Mouse (Mus musculus) CH12.LX (cell line): ENCODE data around the gene Gm26602. TPM values are rescaled to one million over a fixed set of nuclear protein-coding genes. Genes with fewer than 3 reads are reported as not detected.

ENCODE experiments used
- DNase-seq: peaks from one replicate; pipeline ENCODE4 v3.0.0-alpha.2; 2013; ENCODE audit errors: extremely low read depth
- H3K27ac ChIP-seq: 2 replicates; pipeline ENCODE4 v1.5.1; 2012; ENCODE audit warnings: low read depth, mild to moderate bottlenecking, control low read depth, moderate library complexity; ENCODE audit not compliant: insufficient read depth
- H3K27me3 ChIP-seq: replicated peaks from 2 replicates; pipeline ENCODE3; 2012; ENCODE audit warnings: inconsistent platforms
- H3K36me3 ChIP-seq, 2 experiments: replicated peaks in 1 of 2; 2 replicates each; pipeline versions ENCODE3 to v1.6.1; 2012; ENCODE audit warnings: inconsistent platforms in 1 of 2, low read length in 1 of 2, mild to moderate bottlenecking in 1 of 2, mixed read lengths in 1 of 2, moderate library complexity in 1 of 2; ENCODE audit not compliant: control insufficient read depth in 1 of 2, insufficient read depth in 1 of 2
- H3K4me1 ChIP-seq, 2 experiments: 2 replicates each; pipeline ENCODE4 v1.6.1; 2012; ENCODE audit warnings: inconsistent platforms in 1 of 2, moderate library complexity in 1 of 2; ENCODE audit not compliant: insufficient read depth in 2 of 2, control insufficient read depth in 1 of 2
- H3K4me2 ChIP-seq: 2 replicates; pipeline ENCODE4 v1.6.1; 2012; ENCODE audit warnings: low read depth, mild to moderate bottlenecking, control low read depth; ENCODE audit not compliant: poor library complexity, insufficient read depth, severe bottlenecking
- H3K4me3 ChIP-seq, 3 experiments: fragments of 150-350 bp in 1 of 3; sonication (generic) in 1 of 3; replicated peaks in 1 of 3; 2 replicates each; pipeline versions ENCODE3 to v1.5.1; 2011 to 2012; ENCODE audit warnings: low read depth in 2 of 3, low read length in 2 of 3, mild to moderate bottlenecking in 2 of 3, moderate library complexity in 2 of 3, control low read depth in 1 of 3, improper control_type of control experiment in 1 of 3, inconsistent platforms in 1 of 3, mixed read lengths in 1 of 3; ENCODE audit not compliant: poor library complexity in 1 of 3
- H3K79me2 ChIP-seq: replicated peaks from 2 replicates; pipeline ENCODE4 v1.6.1; 2012; ENCODE audit warnings: mild to moderate bottlenecking, moderate library complexity; ENCODE audit not compliant: control insufficient read depth, poor library complexity, insufficient read depth, severe bottlenecking; ENCODE audit errors: extremely low read depth
- H3K9ac ChIP-seq: 2 replicates; pipeline ENCODE4 v1.6.1; 2012; ENCODE audit warnings: low read depth, mild to moderate bottlenecking, control low read depth, moderate library complexity; ENCODE audit not compliant: insufficient read depth
- H3K9me3 ChIP-seq: replicated peaks from 2 replicates; pipeline ENCODE3; 2012; ENCODE audit warnings: low read length, inconsistent platforms, mixed read lengths
- BHLHE40 ChIP-seq: IDR thresholded peaks from 2 replicates; pipeline ENCODE4 v1.6.1; 2011; ENCODE audit warnings: mild to moderate bottlenecking, low read depth, low read length, improper control_type of control experiment
- CHD1 ChIP-seq: IDR thresholded peaks from 2 replicates; pipeline ENCODE4 v1.6.1; 2012; ENCODE audit warnings: low read depth, low read length, improper control_type of control experiment, inconsistent platforms
- CHD2 ChIP-seq: IDR thresholded peaks from 2 replicates; pipeline ENCODE4 v1.6.1; 2011; ENCODE audit warnings: low read length, improper control_type of control experiment
- CTCF ChIP-seq, 2 experiments: IDR thresholded peaks in 1 of 2; conservative IDR thresholded peaks in 1 of 2; 2 replicates each; pipeline ENCODE4 v1.5.1; 2011 to 2012; ENCODE audit warnings: low read depth in 2 of 2, low read length in 2 of 2, improper control_type of control experiment in 1 of 2, inconsistent platforms in 1 of 2, mild to moderate bottlenecking in 1 of 2, moderate library complexity in 1 of 2
- ELF1 ChIP-seq: IDR thresholded peaks from 2 replicates; pipeline ENCODE4 v1.6.1; 2014; ENCODE audit warnings: low read depth, mild to moderate bottlenecking, inconsistent platforms, low read length, improper control_type of control experiment
- EP300 ChIP-seq: IDR thresholded peaks from 2 replicates; pipeline ENCODE4 v1.6.1; 2011; ENCODE audit warnings: low read length, improper control_type of control experiment
- JUND ChIP-seq: conservative IDR thresholded peaks from 2 replicates; pipeline ENCODE4 v1.6.1; 2011; ENCODE audit warnings: low read depth, low read length, improper control_type of control experiment
- MEF2A ChIP-seq: IDR thresholded peaks from 2 replicates; pipeline ENCODE4 v1.6.1; 2014; ENCODE audit warnings: low read depth, mild to moderate bottlenecking, inconsistent platforms, low read length, improper control_type of control experiment, borderline replicate concordance
- MXI1 ChIP-seq: IDR thresholded peaks from 2 replicates; pipeline ENCODE4 v1.6.1; 2011; ENCODE audit warnings: mild to moderate bottlenecking, low read depth, low read length, improper control_type of control experiment
- NELFE ChIP-seq: IDR thresholded peaks from 2 replicates; pipeline ENCODE4 v1.6.1; 2011; ENCODE audit warnings: low read depth, low read length, improper control_type of control experiment
- NRF1 ChIP-seq: IDR thresholded peaks from 2 replicates; pipeline ENCODE4 v1.6.1; 2014; ENCODE audit warnings: low read depth, mild to moderate bottlenecking, inconsistent platforms, low read length, improper control_type of control experiment, moderate library complexity
- PAX5 ChIP-seq: IDR thresholded peaks from 2 replicates; pipeline ENCODE4 v1.6.1; 2012; ENCODE audit warnings: low read length, inconsistent platforms, mixed read lengths
- POLR2A ChIP-seq: IDR thresholded peaks from 2 replicates; pipeline ENCODE4 v1.6.1; 2011; ENCODE audit warnings: low read depth, mild to moderate bottlenecking, improper control_type of control experiment, low read length
- POLR2AphosphoS2 ChIP-seq: IDR thresholded peaks from 2 replicates; pipeline ENCODE4 v1.6.1; 2011; ENCODE audit warnings: low read depth, low read length, improper control_type of control experiment
- RCOR1 ChIP-seq: conservative IDR thresholded peaks from 2 replicates; pipeline ENCODE4 v1.6.1; 2012; ENCODE audit warnings: low read depth, mild to moderate bottlenecking, inconsistent platforms, low read length, improper control_type of control experiment
- SIN3A ChIP-seq: IDR thresholded peaks from 2 replicates; pipeline ENCODE4 v1.6.1; 2012; ENCODE audit warnings: low read length, improper control_type of control experiment, inconsistent platforms
- SMC3 ChIP-seq: IDR thresholded peaks from 2 replicates; pipeline ENCODE4 v1.6.1; 2011; ENCODE audit warnings: low read depth, low read length, improper control_type of control experiment
- UBTF ChIP-seq: IDR thresholded peaks from 2 replicates; pipeline ENCODE4 v1.6.1; 2012; ENCODE audit warnings: low read depth, mild to moderate bottlenecking, inconsistent platforms, low read length, improper control_type of control experiment, moderate library complexity
- USF1 ChIP-seq: IDR thresholded peaks from 2 replicates; pipeline ENCODE4 v1.6.1; 2014; ENCODE audit warnings: low read depth, mild to moderate bottlenecking, inconsistent platforms, low read length, improper control_type of control experiment
- ZNF384 ChIP-seq: IDR thresholded peaks from 2 replicates; pipeline ENCODE4 v1.6.1; 2012; ENCODE audit warnings: low read depth, low read length, improper control_type of control experiment, inconsistent platforms
- dilution Hi-C: fragments of 300-500 bp; cut with MboI; formaldehyde crosslinking; loops from 2 replicates; pipeline ENCODE4 v1.14.3; 2020; ENCODE audit warnings: low sequenced_read_pairs; ENCODE audit not compliant: extremely low pct_unique_long_range_greater_than_20kb, extremely low pct_ligation_motif_present
- in situ Hi-C: fragments of 300-500 bp; cut with MboI; formaldehyde crosslinking; loops from 3 replicates; pipeline ENCODE4 v1.14.3; 2019; ENCODE audit warnings: low sequenced_read_pairs, low pct_ligation_motif_present, low pct_unique_long_range_greater_than_20kb, mixed read lengths
- polyA plus RNA-seq: library from polyadenylated mRNA; unstranded; fragments of >175 nt; gene quantifications from 2 replicates; pipeline ENCODE4 v1.2.1, GENCODE M21; 2012; ENCODE audit warnings: low read depth; ENCODE audit not compliant: insufficient read length
- total RNA-seq, 2 experiments: library from RNA; depleted of rRNA; stranded (reverse); fragments of 300-350 nt in 1 of 2; fragments of >200 nt in 1 of 2; gene quantifications; 2 replicates each; pipeline ENCODE4 v1.2.3; 2012 to 2014

The Gm26602 gene
- total and polyA plus RNA-seq, 3 experiments = 8.1 TPM; not detected in 2

- H3K9ac ChIP-seq = peak overlapping the region; percentile 98
- H3K4me2 ChIP-seq = peak overlapping the region; percentile 78
- no peaks in the 10 kb centered on the region for H3K9me3 ChIP-seq
- H3K36me3 ChIP-seq = peaks cover 49 to 61% of the 10 kb centered on the region in 2 experiments
- dilution Hi-C loops (no loop called here), in situ Hi-C loops (no loop called here)
- peaks cover 89% of the 10 kb centered on the region for H3K79me2 ChIP-seq
- H3K4me3 ChIP-seq = peak overlapping the region; percentile 72 to 96 (median 91)
- H3K4me1 ChIP-seq = peaks cover 32 to 71% of the 10 kb centered on the region in 2 experiments
- DNase-seq = no peak
- peak overlapping the region; percentile 65 for H3K27ac ChIP-seq
- TF ChIP-seq UBTF (no peak), SIN3A (no peak; the same call in 1 of the 2 replicates), POLR2AphosphoS2 (no peak), CHD2 (no peak), ZNF384 (no peak), BHLHE40 (no peak), CHD1 (no peak), NRF1 (no peak), ELF1 (no peak), JUND (no peak), NELFE (no peak), MXI1 (no peak), POLR2A (no peak; the same call in 1 of the 2 replicates), USF1 (no peak), RCOR1 (no peak), PAX5 (no peak), EP300 (no peak), CTCF (conservative IDR thresholded peaks at IDR 0.05 in 1 of 2, IDR thresholded peaks at IDR 0.05 in 1 of 2; ENCODE audit: low read depth in 2 of 2, low read length in 2 of 2) (no peak)
- H3K27me3 ChIP-seq = no peaks in the 10 kb centered on the region
These were observed 20.1 kb downstream of the Gm26602 start for GRCm38 (mm10) chr10:79930826-79931186.

DNA sequence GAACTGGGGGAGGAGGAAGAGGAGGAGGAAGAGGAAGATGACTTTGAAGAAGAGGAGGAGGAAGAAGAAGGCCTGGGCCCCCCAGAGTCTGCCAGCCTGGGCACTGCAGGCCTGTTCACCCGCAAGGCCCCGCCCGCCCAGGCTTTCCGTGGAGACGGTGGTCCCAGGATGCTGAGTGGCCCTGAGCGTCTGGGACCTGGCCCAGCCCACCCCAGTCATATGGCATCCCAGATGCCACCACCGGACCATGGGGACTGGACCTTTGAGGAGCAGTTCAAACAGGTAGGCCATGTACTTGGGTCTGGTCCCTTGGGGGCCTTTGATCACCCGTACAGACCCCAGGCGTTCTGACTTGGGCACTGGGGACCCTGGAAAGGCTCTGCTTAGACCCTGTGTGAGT lies 21.1 kb downstream of the Gm26602 start:
- Histone ChIP-seq H3K36me3 (peaks cover 55 to 71% of the 10 kb centered on the region in 2 experiments), H3K27ac (peak overlapping the region; percentile 76)
- dilution Hi-C loops = no loop called here

More for the DNA sequence above, 21.1 kb downstream of the Gm26602 start:
- TF ChIP-seq MEF2A (no peak), NELFE (no peak), POLR2AphosphoS2 (peak; percentile 34; the same call in 1 of the 2 replicates), SMC3 (no peak), SIN3A (0 out of 2 replicates have a peak, but pooled peaks have one; percentile 8), ELF1 (0 out of 2 replicates have a peak, but pooled peaks have one; percentile 6)
- H3K4me1 ChIP-seq = peaks cover 40 to 75% of the 10 kb centered on the region in 2 experiments
- DNase-seq = no peak
- peak overlapping the region; percentile 98 for H3K9ac ChIP-seq
- peak overlapping the region; percentile 78 for H3K4me2 ChIP-seq
- in situ Hi-C loops = no loop called here
- H3K4me3 ChIP-seq = peak overlapping the region; percentile 72 to 96 (median 91)
- no peaks in the 10 kb centered on the region for H3K27me3 ChIP-seq
- no peaks in the 10 kb centered on the region for H3K9me3 ChIP-seq
- H3K79me2 ChIP-seq = peaks cover 99% of the 10 kb centered on the region
